Mouse (Mus musculus): ENCODE measurements around the gene Zfp664. TPM values are rescaled to one million over a fixed set of nuclear protein-coding genes. Genes with fewer than 3 reads are reported as not detected.

Zfp664 gene
- polyA plus RNA-seq, 1 experiment from 2014 or later = 91.2 TPM

DNA sequence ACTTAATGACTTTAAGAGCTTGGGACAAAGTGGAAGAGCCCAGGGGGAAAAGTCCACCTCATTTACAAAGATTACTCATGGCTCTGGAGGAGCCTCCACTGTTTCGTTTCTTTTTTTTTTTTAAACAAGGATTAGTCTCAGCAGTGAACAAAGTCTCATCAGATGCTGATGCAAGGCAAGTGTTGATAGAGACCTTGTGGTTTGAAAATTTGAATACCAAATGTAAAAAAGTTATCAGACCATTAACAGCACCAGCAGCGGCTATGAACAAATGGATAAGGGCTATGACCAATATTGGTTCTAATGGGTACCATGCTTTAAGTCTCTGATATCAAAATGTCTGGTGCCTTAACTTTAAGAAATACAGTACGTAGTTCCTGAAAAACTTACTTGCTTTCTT is 13.5 kb upstream of the Zfp664 start:
- 84% methylated on average over 3 of the region's 3 CpGs for WGBS
- H3K27me3 ChIP-seq (ENCODE audit: insufficient read depth, poor library complexity, severe bottlenecking) = peaks cover 40% of the 10 kb centered on the region

DNA sequence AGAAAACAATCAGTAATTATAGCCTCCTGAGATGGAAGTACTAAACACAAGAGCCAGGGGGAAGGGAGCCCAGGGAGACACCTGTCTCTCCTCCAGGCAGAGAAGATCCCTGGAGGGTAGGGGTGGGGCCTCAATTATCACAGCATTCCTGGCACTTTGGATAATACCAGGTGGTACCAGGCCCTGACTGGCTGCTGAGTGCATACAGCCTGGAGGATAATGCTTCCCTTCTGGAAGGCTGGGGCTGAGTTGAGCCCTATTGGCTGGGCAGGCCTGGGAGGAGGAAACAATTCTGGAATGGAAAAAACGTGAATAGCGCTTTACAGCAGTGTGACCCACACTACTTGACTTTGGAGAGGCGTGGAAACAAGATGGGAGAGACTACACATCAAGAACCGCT is 10.9 kb upstream of the Zfp664 start:
- Histone ChIP-seq H3K4me3 (no peak overlapping the region), H3K4me1 (peaks cover 20% of the 10 kb centered on the region), H3K27ac (no peak overlapping the region), H3K9me3 (no peaks in the 10 kb centered on the region), H3K36me3 (no peaks in the 10 kb centered on the region), H3K27me3 (ENCODE audit: insufficient read depth, poor library complexity, severe bottlenecking) (peaks cover 35% of the 10 kb centered on the region)
- DNase-seq (ENCODE audit: low spot score) = no peak
- WGBS = 28% methylated on average over 4 of the region's 4 CpGs

More for the DNA sequence above, 13.5 kb upstream of the Zfp664 start:
- no peak overlapping the region for H3K4me3 ChIP-seq
- peaks cover 37% of the 10 kb centered on the region for H3K4me1 ChIP-seq
- no peak overlapping the region for H3K27ac ChIP-seq
- DNase-seq (ENCODE audit: low spot score) = no peak
- H3K36me3 ChIP-seq = no peaks in the 10 kb centered on the region
- no peaks in the 10 kb centered on the region for H3K9me3 ChIP-seq

DNA sequence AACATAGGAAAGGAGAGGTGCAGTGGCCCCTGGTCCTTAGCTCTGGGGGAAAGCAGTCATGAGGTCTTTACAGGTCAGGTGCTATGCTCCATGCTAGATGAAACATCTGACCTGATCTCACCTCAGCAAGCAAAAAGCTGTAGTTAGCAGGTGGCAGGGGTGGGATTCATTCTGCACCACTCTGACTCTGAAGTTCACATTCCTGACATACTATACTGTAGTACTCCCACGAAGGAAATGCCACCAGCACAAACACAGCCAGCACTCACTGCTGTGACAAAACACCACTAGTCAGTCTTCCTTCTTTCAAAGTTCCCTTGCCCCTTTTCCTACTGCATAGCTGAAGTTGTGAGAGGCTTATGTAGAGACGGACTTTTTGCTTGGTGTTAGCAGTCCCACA is 10.2 kb upstream of the Zfp664 start:
- H3K4me1 ChIP-seq = peaks cover 20% of the 10 kb centered on the region
- DNase-seq (ENCODE audit: low spot score) = no peak
- no peak overlapping the region for H3K4me3 ChIP-seq
- H3K9me3 ChIP-seq = no peaks in the 10 kb centered on the region
- H3K27ac ChIP-seq = no peak overlapping the region
- WGBS = 32% methylated on average over 2 of the region's 2 CpGs
- peaks cover 34% of the 10 kb centered on the region for H3K27me3 ChIP-seq (ENCODE audit: insufficient read depth, poor library complexity, severe bottlenecking)
- H3K36me3 ChIP-seq = no peaks in the 10 kb centered on the region

DNA sequence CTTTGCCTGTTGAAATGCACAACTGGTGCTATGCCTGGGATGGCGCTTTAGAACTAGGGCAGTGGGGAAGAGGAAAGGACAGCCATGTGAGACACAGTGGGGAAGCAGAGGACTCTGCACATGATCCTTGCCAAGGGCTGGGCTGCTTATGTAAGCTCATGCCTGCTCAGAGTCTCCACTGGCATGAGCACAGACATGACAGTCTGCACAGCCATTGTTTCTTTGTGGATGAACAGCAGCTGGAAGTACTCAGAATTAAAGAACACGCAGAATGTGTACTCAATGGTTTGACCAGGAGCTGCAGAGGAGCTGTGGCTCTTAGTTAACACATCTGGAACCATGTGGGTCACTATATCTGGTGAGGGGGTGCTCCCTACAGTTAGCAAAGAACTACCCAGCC is 9.4 kb upstream of the Zfp664 start:
- Histone ChIP-seq H3K27ac (no peak overlapping the region), H3K4me3 (no peak overlapping the region), H3K9me3 (no peaks in the 10 kb centered on the region), H3K27me3 (ENCODE audit: insufficient read depth, poor library complexity, severe bottlenecking) (peaks cover 40% of the 10 kb centered on the region), H3K36me3 (no peaks in the 10 kb centered on the region), H3K4me1 (peaks cover 20% of the 10 kb centered on the region)
- no peak for DNase-seq (ENCODE audit: low spot score)
- 83% methylated on average over 2 of the region's 2 CpGs for WGBS

DNA sequence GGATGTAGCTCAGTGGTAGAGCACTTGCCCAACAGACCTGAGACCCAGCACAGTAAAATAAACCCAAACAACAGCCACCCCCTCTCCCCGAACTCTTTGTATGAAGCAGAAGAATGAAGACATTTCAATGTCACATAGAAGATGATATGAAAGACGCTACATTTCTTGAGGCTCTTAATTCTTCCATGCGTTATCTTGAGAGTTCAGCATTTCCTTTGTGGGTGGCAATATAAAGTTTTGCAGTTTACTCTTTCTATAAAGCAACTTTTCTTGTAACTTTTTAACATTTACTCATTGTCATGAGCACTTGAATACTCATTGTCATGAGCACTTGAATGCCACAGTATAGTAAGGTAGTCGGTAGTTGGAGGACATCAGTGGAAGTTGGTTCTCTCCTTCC is 8.3 kb upstream of the Zfp664 start:
- Histone ChIP-seq H3K4me3 (no peak overlapping the region), H3K36me3 (no peaks in the 10 kb centered on the region), H3K9me3 (no peaks in the 10 kb centered on the region), H3K4me1 (peaks cover 20% of the 10 kb centered on the region), H3K27me3 (ENCODE audit: insufficient read depth, poor library complexity, severe bottlenecking) (peaks cover 48% of the 10 kb centered on the region), H3K27ac (no peak overlapping the region)
- 87% methylated on average over 4 of the region's 4 CpGs for WGBS
- DNase-seq (ENCODE audit: low spot score) = no peak

DNA sequence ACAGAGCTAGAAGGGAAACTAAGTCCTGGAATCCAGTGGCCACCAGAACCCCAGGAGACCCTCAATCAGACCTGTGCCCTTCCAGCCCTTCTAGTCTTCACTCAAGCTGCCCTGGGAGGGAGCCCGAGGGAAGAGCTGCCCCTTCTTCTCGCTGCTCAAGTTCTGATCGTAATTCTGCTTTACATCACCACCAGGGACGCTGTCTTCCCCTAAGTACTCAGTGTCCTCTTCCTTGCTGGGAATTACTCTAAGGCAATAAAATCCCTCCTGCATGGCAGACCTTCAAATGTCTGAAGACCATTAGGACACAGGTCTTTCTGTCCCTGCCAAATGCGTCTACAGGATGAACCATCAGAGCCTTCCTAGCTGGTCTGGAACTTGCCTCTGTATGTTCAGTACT is 2.5 kb upstream of the Zfp664 start:
- Histone ChIP-seq H3K27me3 (ENCODE audit: insufficient read depth, poor library complexity, severe bottlenecking) (peaks cover 60% of the 10 kb centered on the region), H3K9me3 (no peaks in the 10 kb centered on the region), H3K27ac (no peak overlapping the region), H3K36me3 (no peaks in the 10 kb centered on the region), H3K4me1 (peaks cover 27% of the 10 kb centered on the region), H3K4me3 (no peak overlapping the region)
- WGBS = 10% methylated on average over 5 of the region's 5 CpGs
- DNase-seq (ENCODE audit: low spot score) = no peak

DNA sequence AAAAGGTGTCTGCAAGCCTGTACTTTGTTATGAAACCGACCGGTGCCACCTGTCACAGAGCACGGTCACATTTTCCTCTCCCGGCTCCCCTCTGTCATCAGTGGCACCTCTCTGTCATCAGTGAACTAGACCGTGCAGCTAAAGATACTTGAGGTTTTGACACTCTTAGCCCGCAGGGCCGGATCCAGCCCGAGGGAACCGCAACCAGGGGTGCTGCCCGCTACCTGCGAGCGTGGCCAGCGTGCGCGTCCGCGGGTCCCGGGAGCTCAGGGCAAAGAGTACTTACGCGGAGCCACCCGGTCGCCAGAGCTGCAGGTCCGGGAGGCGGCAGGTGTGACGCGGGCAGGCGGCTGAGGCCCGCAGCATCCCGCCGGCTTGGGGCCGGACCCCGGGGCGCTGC is 1.0 kb upstream of the Zfp664 start:
- Histone ChIP-seq H3K4me3 (peak overlapping the region; percentile 87), H3K27me3 (ENCODE audit: insufficient read depth, poor library complexity, severe bottlenecking) (peaks cover 53% of the 10 kb centered on the region), H3K27ac (peak overlapping the region; percentile 94), H3K36me3 (no peaks in the 10 kb centered on the region), H3K9me3 (no peaks in the 10 kb centered on the region), H3K4me1 (peaks cover 28% of the 10 kb centered on the region)
- WGBS = 1% methylated on average over 33 of the region's 33 CpGs
- no peak for DNase-seq (ENCODE audit: low spot score)

DNA sequence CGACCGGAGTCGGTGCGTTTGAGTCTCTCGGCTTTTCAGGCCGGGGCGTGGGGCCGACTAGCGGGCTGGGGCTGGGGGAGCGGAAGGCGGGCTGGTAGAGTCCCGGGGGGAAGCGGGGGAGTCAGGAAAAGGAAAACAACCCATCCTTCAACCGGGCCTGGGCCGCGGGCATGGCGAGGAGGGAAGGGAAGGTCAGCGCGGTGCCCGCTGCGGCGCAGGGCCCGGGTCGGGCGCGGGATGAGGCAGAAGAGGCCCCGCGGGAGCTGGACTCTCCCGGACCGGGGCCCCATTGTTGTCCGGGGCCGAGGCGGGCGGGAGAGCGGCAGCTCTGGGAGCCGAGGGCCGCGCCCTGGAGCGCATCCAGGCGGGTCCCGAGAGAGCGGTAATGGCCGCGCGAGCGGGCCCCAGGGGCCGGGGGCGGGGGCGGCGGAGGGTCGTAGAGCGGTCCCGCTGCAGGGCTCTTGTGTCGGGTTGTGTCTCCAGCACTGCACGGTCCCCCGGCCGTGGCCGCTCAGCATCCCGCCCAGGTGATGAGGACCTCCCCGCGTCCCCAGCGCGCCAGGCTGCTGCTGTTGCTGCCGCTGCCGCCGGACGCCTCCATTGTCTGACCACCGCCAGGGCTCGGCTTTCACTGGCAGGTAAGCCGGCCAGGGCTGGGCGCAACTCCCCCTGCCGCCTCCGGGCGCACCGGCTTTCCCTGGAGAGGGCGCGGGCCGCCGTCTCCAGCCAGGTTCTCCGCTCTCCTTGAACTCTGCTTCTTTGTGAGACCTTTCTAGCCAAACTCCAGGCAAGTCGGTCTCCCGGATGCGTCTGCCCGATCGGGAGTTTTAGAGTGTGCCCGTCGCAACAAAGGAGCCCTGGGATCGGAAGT is 615 bp downstream of the Zfp664 start:
- Histone ChIP-seq H3K27me3 (ENCODE audit: insufficient read depth, poor library complexity, severe bottlenecking) (peaks cover 39% of the 10 kb centered on the region), H3K9me3 (no peaks in the 10 kb centered on the region), H3K36me3 (peaks cover 7% of the 10 kb centered on the region), H3K4me1 (peaks cover 28% of the 10 kb centered on the region), H3K27ac (peak overlapping the region; percentile 94), H3K4me3 (peak overlapping the region; percentile 87)
- WGBS = under 1% methylated on average over 86 of the region's 88 CpGs
- peak; percentile 83 for DNase-seq (ENCODE audit: low spot score)

DNA sequence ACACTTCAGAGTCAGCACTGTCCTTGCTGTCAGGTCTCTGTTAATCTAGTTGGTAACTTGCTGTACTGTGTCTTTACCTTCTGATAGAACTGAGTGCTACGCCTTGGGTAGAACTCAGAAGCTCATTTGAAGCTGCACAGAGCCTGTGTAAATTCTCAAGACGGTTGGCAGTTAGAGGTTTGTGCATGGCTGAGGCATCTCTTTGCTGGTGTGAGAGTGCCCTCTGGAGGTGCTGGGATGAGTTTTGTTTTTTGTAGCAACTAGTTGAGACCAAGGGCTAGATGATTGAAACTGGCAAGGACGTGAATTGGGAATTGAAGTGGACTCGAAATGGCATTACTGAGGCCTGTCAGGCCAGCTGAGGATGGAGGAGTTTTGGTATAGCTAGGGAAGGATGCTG is 6.5 kb downstream of the Zfp664 start:
- no peak overlapping the region for H3K27ac ChIP-seq
- H3K4me1 ChIP-seq = peaks cover 44% of the 10 kb centered on the region
- H3K36me3 ChIP-seq = peaks cover 17% of the 10 kb centered on the region
- no peaks in the 10 kb centered on the region for H3K27me3 ChIP-seq (ENCODE audit: insufficient read depth, poor library complexity, severe bottlenecking)
- H3K9me3 ChIP-seq = no peaks in the 10 kb centered on the region
- peak; percentile 84 for DNase-seq (ENCODE audit: low spot score)
- WGBS = 49% methylated on average over 4 of the region's 4 CpGs
- H3K4me3 ChIP-seq = no peak overlapping the region

DNA sequence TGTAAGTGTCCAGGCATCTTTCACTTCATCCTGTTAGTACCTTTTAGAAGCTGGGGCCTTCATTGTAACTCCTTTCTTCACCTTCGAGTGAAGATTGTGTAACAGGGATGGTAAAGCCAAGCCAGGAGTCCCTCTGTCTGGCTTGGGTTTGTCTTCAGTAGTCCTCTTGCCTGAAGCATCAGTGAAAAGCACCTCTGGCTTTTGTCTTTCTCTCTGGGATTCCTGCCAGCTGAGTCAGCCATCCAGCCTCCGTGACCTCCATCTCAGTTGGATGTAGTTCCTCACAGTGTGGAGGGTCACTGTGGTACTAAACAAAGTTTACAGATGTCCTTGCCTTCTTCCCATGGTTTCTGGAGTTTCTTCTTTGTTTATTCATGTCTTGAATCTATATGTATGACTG is 9.5 kb downstream of the Zfp664 start:
- WGBS = 44% methylated on average over 2 of the region's 2 CpGs
- DNase-seq (ENCODE audit: low spot score) = no peak
- Histone ChIP-seq H3K4me1 (peaks cover 38% of the 10 kb centered on the region), H3K4me3 (no peak overlapping the region), H3K9me3 (no peaks in the 10 kb centered on the region), H3K27ac (no peak overlapping the region), H3K27me3 (ENCODE audit: insufficient read depth, poor library complexity, severe bottlenecking) (no peaks in the 10 kb centered on the region), H3K36me3 (peaks cover 31% of the 10 kb centered on the region)

DNA sequence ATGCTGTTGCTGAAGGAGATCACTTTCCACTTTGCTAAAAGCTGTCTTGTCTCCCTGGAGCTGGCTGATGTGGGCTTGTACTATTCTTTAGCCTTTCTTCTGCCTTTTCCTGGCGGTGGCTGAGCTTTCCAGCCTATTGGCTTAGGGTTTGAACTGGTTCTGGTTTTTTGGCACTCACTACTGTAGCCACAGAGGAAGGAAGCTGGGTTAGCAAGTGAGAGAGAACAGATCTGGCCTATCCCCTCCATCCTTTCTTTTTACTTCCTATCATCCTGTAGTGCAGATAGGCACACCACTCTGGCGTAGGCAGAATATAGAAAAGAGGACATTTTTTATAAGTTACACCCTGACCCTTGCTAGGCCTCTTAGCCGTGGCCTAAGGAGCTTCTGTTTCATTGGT is 10.6 kb downstream of the Zfp664 start:
- Histone ChIP-seq H3K27ac (no peak overlapping the region), H3K4me3 (no peak overlapping the region), H3K4me1 (peaks cover 38% of the 10 kb centered on the region), H3K27me3 (ENCODE audit: insufficient read depth, poor library complexity, severe bottlenecking) (no peaks in the 10 kb centered on the region), H3K9me3 (no peaks in the 10 kb centered on the region), H3K36me3 (peaks cover 25% of the 10 kb centered on the region)
- DNase-seq (ENCODE audit: low spot score) = no peak
- WGBS = 78% methylated on average over 3 of the region's 3 CpGs

DNA sequence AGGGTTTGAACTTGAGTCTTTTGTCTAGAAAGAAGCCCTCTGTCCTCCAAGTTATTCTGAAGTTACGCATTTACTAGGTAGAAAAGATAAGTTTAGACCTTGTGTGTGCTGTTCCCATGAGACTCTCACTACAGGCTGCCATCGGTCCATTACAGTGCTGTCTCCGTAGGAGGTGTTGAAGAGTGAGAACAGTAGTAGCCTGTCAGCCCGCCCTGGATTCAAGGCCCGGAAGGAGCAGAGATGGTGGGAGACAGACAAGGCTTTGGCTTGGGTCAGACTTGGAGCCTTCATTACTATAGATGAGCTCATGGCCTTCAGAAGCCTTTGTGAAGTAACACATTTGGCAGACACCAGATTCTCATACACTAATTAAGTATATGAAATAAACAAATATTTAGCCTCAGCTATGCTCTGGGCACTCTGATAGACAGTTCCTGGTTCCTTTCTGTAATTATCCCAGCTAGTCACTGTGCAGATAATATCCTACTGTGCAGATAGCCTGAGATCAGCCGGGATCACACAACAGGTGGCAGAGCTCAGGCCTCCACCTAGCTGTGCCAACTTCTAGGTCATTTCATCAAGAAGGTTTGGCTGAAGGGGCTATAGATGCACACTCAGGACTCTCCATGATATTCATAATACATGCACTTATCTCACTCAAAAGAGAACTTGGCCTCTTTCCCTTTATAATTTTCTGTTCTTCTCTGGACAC is 11.6 kb downstream of the Zfp664 start:
- Histone ChIP-seq H3K9me3 (no peaks in the 10 kb centered on the region), H3K27ac (no peak overlapping the region), H3K4me1 (peaks cover 34% of the 10 kb centered on the region; the same call in 1 of the 2 replicates), H3K27me3 (ENCODE audit: insufficient read depth, poor library complexity, severe bottlenecking) (no peaks in the 10 kb centered on the region), H3K4me3 (no peak overlapping the region), H3K36me3 (peaks cover 29% of the 10 kb centered on the region)
- 56% methylated on average over 6 of the region's 6 CpGs for WGBS
- DNase-seq (ENCODE audit: low spot score) = peak; percentile 79

DNA sequence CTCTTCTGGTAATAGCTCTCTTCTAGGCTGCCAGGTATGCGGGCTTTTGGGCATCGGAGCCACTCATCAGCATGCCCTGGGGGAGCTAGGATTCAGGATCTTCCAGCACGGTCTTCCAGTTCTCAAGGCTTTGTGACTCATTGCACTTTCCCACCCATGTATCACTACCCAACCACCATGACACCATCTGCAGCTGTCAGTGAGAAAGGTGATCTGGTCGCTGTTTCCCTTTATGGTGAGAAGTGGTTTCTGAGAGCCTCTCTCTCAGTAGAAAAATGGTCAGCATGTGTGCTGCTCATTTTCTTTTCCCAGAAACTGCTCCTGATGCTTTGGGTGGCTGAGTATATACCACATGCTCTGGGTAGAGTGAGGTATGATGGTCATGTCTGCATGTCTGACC is 16.8 kb downstream of the Zfp664 start:
- 89% methylated on average over 4 of the region's 4 CpGs for WGBS
- no peaks in the 10 kb centered on the region for H3K27me3 ChIP-seq (ENCODE audit: insufficient read depth, poor library complexity, severe bottlenecking)
- 0 out of 2 replicates have a peak, but pooled peaks cover under 1% of the 10 kb centered on the region for H3K4me1 ChIP-seq
- H3K27ac ChIP-seq = no peak overlapping the region
- H3K4me3 ChIP-seq = no peak overlapping the region
- peaks cover 55% of the 10 kb centered on the region for H3K36me3 ChIP-seq
- DNase-seq (ENCODE audit: low spot score) = no peak
- no peaks in the 10 kb centered on the region for H3K9me3 ChIP-seq

Measured in heart, embryonic 10.5 days (tissue).